Mouse (Mus musculus): ENCODE data around the gene 1700029H14Rik. TPM values are rescaled to one million over a fixed set of nuclear protein-coding genes. Genes with fewer than 3 reads are reported as not detected.

1700029H14Rik gene
- polyA plus RNA-seq, 1 experiment from 2014 or later: not detected

- 31% methylated on average over 2 of the region's 2 CpGs for WGBS
- ATAC-seq (ENCODE audit: low read depth): no peak
- no peaks in the 10 kb centered on the region for H3K9me3 ChIP-seq (ENCODE audit: control insufficient read depth, low read length)
- peaks cover 2% of the 10 kb centered on the region; the same call in 1 of the 2 replicates for H3K4me1 ChIP-seq (ENCODE audit: control insufficient read depth, insufficient read depth, low read length)
- H3K36me3 ChIP-seq (ENCODE audit: control insufficient read depth, insufficient read depth, low read length): no peaks in the 10 kb centered on the region
- no peak overlapping the region for H3K4me3 ChIP-seq (ENCODE audit: low read depth, low read length)
- H3K4me2 ChIP-seq (ENCODE audit: low read depth, low read length): no peak overlapping the region
- H3K27ac ChIP-seq (ENCODE audit: low read depth, low read length): no peak overlapping the region
- no peak overlapping the region for H3K9ac ChIP-seq (replicated peaks; ENCODE audit: low read depth, low read length)
- H3K27me3 ChIP-seq (ENCODE audit: control insufficient read depth, insufficient read depth, low read length): no peaks in the 10 kb centered on the region
Observed at GRCm38 (mm10) chr8:13537102-13537501, 25.2 kb downstream of the 1700029H14Rik start.

- no peaks in the 10 kb centered on the region for H3K27me3 ChIP-seq (ENCODE audit: control insufficient read depth, insufficient read depth, low read length)
- no peaks in the 10 kb centered on the region for H3K9me3 ChIP-seq (ENCODE audit: control insufficient read depth, low read length)
- no peaks in the 10 kb centered on the region for H3K36me3 ChIP-seq (ENCODE audit: control insufficient read depth, insufficient read depth, low read length)
- 52% methylated on average over 8 of the region's 8 CpGs for WGBS
- ATAC-seq (ENCODE audit: low read depth): no peak
- no peak overlapping the region for H3K27ac ChIP-seq (ENCODE audit: low read depth, low read length)
- no peak overlapping the region for H3K9ac ChIP-seq (replicated peaks; ENCODE audit: low read depth, low read length)
- H3K4me3 ChIP-seq (ENCODE audit: low read depth, low read length): no peak overlapping the region
- no peak overlapping the region for H3K4me2 ChIP-seq (ENCODE audit: low read depth, low read length)
- peaks cover 18% of the 10 kb centered on the region; the same call in 1 of the 2 replicates for H3K4me1 ChIP-seq (ENCODE audit: control insufficient read depth, insufficient read depth, low read length)
Observed at GRCm38 (mm10) chr8:13533123-13533522, 29.1 kb downstream of the 1700029H14Rik start.

DNA sequence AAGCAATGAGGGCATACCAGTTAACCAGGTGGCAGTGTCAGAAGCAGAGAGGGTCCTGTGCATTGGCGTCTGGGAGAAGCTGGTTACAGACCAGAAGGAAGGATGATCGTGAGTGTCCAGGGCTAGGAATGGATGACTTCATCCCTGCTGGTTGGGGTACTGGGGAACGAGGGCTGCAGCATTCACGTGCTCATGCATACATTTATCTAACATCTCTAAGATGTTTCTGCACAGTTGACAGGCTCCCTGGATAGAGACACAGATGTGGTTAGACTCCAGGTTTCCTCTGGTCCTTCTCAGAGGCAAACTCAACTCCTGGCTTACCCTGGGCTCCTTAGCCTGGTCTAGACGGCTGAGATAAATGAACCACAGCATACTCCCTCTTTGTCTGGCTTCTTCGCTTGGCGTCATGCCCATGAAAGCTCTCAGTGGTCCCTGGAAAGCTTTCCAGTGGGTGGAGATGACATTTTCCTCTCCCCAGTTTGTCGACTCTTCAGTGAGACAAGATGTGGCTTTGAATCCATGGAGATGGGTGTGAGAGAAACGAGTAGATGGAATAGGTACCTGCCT is 30.6 kb downstream of the 1700029H14Rik start:
- H3K27me3 ChIP-seq (ENCODE audit: control insufficient read depth, insufficient read depth, low read length): no peaks in the 10 kb centered on the region
- WGBS: 64% methylated on average over 9 of the region's 9 CpGs
- H3K9ac ChIP-seq (replicated peaks; ENCODE audit: low read depth, low read length): no peak overlapping the region
- H3K36me3 ChIP-seq (ENCODE audit: control insufficient read depth, insufficient read depth, low read length): no peaks in the 10 kb centered on the region
- H3K9me3 ChIP-seq (ENCODE audit: control insufficient read depth, low read length): no peaks in the 10 kb centered on the region
- no peak overlapping the region for H3K4me2 ChIP-seq (ENCODE audit: low read depth, low read length)
- 0 out of 2 replicates have a peak overlapping the region, but pooled peaks have one; percentile 41 for H3K27ac ChIP-seq (ENCODE audit: low read depth, low read length)
- no peak overlapping the region for H3K4me3 ChIP-seq (ENCODE audit: low read depth, low read length)
- no peak for ATAC-seq (ENCODE audit: low read depth)
- peaks cover 18% of the 10 kb centered on the region; the same call in 1 of the 2 replicates for H3K4me1 ChIP-seq (ENCODE audit: control insufficient read depth, insufficient read depth, low read length)

- Histone ChIP-seq H3K27ac (ENCODE audit: low read depth, low read length) (no peak overlapping the region), H3K9me3 (ENCODE audit: control insufficient read depth, low read length) (no peaks in the 10 kb centered on the region), H3K36me3 (ENCODE audit: control insufficient read depth, insufficient read depth, low read length) (no peaks in the 10 kb centered on the region), H3K27me3 (ENCODE audit: control insufficient read depth, insufficient read depth, low read length) (no peaks in the 10 kb centered on the region), H3K4me2 (ENCODE audit: low read depth, low read length) (no peak overlapping the region), H3K9ac (replicated peaks; ENCODE audit: low read depth, low read length) (no peak overlapping the region), H3K4me1 (ENCODE audit: control insufficient read depth, insufficient read depth, low read length) (peaks cover 18% of the 10 kb centered on the region; the same call in 1 of the 2 replicates), H3K4me3 (ENCODE audit: low read depth, low read length) (no peak overlapping the region)
- WGBS: 25% methylated on average over 5 of the region's 5 CpGs
- ATAC-seq (ENCODE audit: low read depth): peak; percentile 85
Observed at GRCm38 (mm10) chr8:13530941-13531340, 31.3 kb downstream of the 1700029H14Rik start.

- Histone ChIP-seq H3K4me2 (ENCODE audit: low read depth, low read length) (no peak overlapping the region), H3K36me3 (ENCODE audit: control insufficient read depth, insufficient read depth, low read length) (no peaks in the 10 kb centered on the region), H3K9me3 (ENCODE audit: control insufficient read depth, low read length) (no peaks in the 10 kb centered on the region), H3K27ac (ENCODE audit: low read depth, low read length) (no peak overlapping the region), H3K9ac (replicated peaks; ENCODE audit: low read depth, low read length) (no peak overlapping the region), H3K4me1 (ENCODE audit: control insufficient read depth, insufficient read depth, low read length) (peaks cover 18% of the 10 kb centered on the region; the same call in 1 of the 2 replicates), H3K27me3 (ENCODE audit: control insufficient read depth, insufficient read depth, low read length) (no peaks in the 10 kb centered on the region), H3K4me3 (ENCODE audit: low read depth, low read length) (no peak overlapping the region)
- 65% methylated on average over 3 of the region's 3 CpGs for WGBS
- ATAC-seq (ENCODE audit: low read depth): peak; percentile 18; the same call in 1 of the 2 replicates
Observed at GRCm38 (mm10) chr8:13530401-13530800, 31.9 kb downstream of the 1700029H14Rik start.

DNA sequence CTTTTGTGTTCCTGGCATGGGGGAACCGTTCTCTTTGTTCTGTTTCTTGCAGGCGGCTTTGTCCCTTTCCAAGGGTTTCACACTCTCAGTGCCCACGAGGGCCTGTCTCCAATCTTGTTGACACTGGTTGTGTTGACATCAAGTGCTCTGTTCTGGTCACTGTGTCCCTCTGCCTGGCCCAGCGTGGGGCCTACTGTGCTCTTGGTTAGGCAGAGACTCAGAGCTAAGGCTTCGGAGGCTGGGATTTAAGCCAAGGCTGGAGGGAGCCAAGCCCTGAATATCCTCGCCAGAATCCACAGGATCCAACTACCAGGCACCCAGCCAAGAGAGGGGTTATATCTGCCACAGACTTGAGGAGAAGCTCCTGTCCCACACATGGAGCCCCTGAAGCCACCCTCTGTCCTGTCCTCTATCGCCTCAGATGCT is 32.4 kb downstream of the 1700029H14Rik start:
- ATAC-seq (ENCODE audit: low read depth): peak; percentile 64
- H3K27me3 ChIP-seq (ENCODE audit: control insufficient read depth, insufficient read depth, low read length): no peaks in the 10 kb centered on the region

GRCm38 (mm10) chr8:13529011-13529840 is 33.0 kb downstream of the 1700029H14Rik start:
- no peak overlapping the region for H3K27ac ChIP-seq (ENCODE audit: low read depth, low read length)
- 76% methylated on average over 15 of the region's 15 CpGs for WGBS
- no peak overlapping the region for H3K4me3 ChIP-seq (ENCODE audit: low read depth, low read length)
- no peak for ATAC-seq (ENCODE audit: low read depth)
- H3K36me3 ChIP-seq (ENCODE audit: control insufficient read depth, insufficient read depth, low read length): no peaks in the 10 kb centered on the region
- no peak overlapping the region for H3K4me2 ChIP-seq (ENCODE audit: low read depth, low read length)
- H3K9me3 ChIP-seq (ENCODE audit: control insufficient read depth, low read length): no peaks in the 10 kb centered on the region
- H3K9ac ChIP-seq (replicated peaks; ENCODE audit: low read depth, low read length): no peak overlapping the region
- H3K4me1 ChIP-seq (ENCODE audit: control insufficient read depth, insufficient read depth, low read length): peaks cover 18% of the 10 kb centered on the region; the same call in 1 of the 2 replicates
- no peaks in the 10 kb centered on the region for H3K27me3 ChIP-seq (ENCODE audit: control insufficient read depth, insufficient read depth, low read length)

More for the DNA sequence above, 32.4 kb downstream of the 1700029H14Rik start:
- H3K9me3 ChIP-seq (ENCODE audit: control insufficient read depth, low read length): no peaks in the 10 kb centered on the region
- H3K4me2 ChIP-seq (ENCODE audit: low read depth, low read length): no peak overlapping the region
- H3K36me3 ChIP-seq (ENCODE audit: control insufficient read depth, insufficient read depth, low read length): no peaks in the 10 kb centered on the region
- 52% methylated on average over 7 of the region's 7 CpGs for WGBS
- no peak overlapping the region for H3K4me3 ChIP-seq (ENCODE audit: low read depth, low read length)
- peaks cover 18% of the 10 kb centered on the region; the same call in 1 of the 2 replicates for H3K4me1 ChIP-seq (ENCODE audit: control insufficient read depth, insufficient read depth, low read length)
- no peak overlapping the region for H3K27ac ChIP-seq (ENCODE audit: low read depth, low read length)
- H3K9ac ChIP-seq (replicated peaks; ENCODE audit: low read depth, low read length): no peak overlapping the region

DNA sequence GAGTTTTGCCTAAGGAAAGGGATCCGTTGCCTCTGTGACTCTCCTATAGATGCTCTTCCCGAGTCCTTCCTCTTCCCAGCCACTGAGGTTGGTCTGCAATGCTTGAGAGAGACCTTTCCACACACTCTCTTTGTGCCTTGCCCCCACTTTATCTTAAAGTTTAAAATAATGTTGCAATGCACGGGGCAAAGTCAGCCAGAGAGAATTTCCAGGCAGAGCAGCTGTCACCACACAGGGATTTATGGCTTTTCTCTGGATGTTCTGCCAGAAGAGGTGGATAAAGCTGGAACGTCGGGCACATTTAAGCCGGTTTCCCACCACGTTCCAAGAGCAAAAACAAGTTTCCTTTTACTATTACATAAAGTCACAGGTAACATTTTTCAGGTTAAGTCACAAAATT is 40.9 kb downstream of the 1700029H14Rik start:
- H3K27me3 ChIP-seq (ENCODE audit: control insufficient read depth, insufficient read depth, low read length): no peaks in the 10 kb centered on the region
- 57% methylated on average over 7 of the region's 7 CpGs for WGBS
- no peak overlapping the region for H3K9ac ChIP-seq (replicated peaks; ENCODE audit: low read depth, low read length)
- no peaks in the 10 kb centered on the region for H3K4me1 ChIP-seq (ENCODE audit: control insufficient read depth, insufficient read depth, low read length)
- no peaks in the 10 kb centered on the region for H3K36me3 ChIP-seq (ENCODE audit: control insufficient read depth, insufficient read depth, low read length)
- H3K27ac ChIP-seq (ENCODE audit: low read depth, low read length): no peak overlapping the region
- no peak overlapping the region for H3K4me2 ChIP-seq (ENCODE audit: low read depth, low read length)
- H3K4me3 ChIP-seq (ENCODE audit: low read depth, low read length): no peak overlapping the region
- no peak for ATAC-seq (ENCODE audit: low read depth)
- H3K9me3 ChIP-seq (ENCODE audit: control insufficient read depth, low read length): no peaks in the 10 kb centered on the region

GRCm38 (mm10) chr8:13520349-13520748 is 41.9 kb downstream of the 1700029H14Rik start:
- Histone ChIP-seq H3K4me1 (ENCODE audit: control insufficient read depth, insufficient read depth, low read length) (no peaks in the 10 kb centered on the region), H3K4me2 (ENCODE audit: low read depth, low read length) (no peak overlapping the region), H3K9ac (replicated peaks; ENCODE audit: low read depth, low read length) (no peak overlapping the region), H3K9me3 (ENCODE audit: control insufficient read depth, low read length) (no peaks in the 10 kb centered on the region), H3K4me3 (ENCODE audit: low read depth, low read length) (no peak overlapping the region), H3K27ac (ENCODE audit: low read depth, low read length) (no peak overlapping the region), H3K36me3 (ENCODE audit: control insufficient read depth, insufficient read depth, low read length) (no peaks in the 10 kb centered on the region), H3K27me3 (ENCODE audit: control insufficient read depth, insufficient read depth, low read length) (no peaks in the 10 kb centered on the region)
- no peak for ATAC-seq (ENCODE audit: low read depth)
- 75% methylated on average over 6 of the region's 6 CpGs for WGBS
